Mouse (Mus musculus): ENCODE results near the gene Abcb6. TPM values are rescaled to one million over a fixed set of nuclear protein-coding genes. Genes with fewer than 3 reads are reported as not detected.

Abcb6 gene
- polyA plus RNA-seq (2015; fragmentation: Nextera tagmentation; extraction: Ambion mirVana) = 34.4 and 36.8 TPM in 2 replicates

- no peak for TF ChIP-seq CTCF (IDR thresholded peaks at IDR 0.05; ENCODE audit: low read depth)
- under 1% methylated on average over 31 of the region's 31 CpGs for WGBS
- DNase-seq (ENCODE audit: low spot score) = peak; percentile 97
- H3K27me3 ChIP-seq (ENCODE audit: insufficient read depth, low read length) = no peaks in the 10 kb centered on the region
- no peaks in the 10 kb centered on the region for H3K9me3 ChIP-seq (replicated peaks; ENCODE audit: low read length)
- H3K9ac ChIP-seq (ENCODE audit: low read depth, low read length) = peak within 1 kb of the TSS; percentile 66
- H3K4me1 ChIP-seq (replicated peaks; ENCODE audit: insufficient read depth, low read length) = peaks cover 6% of the 10 kb centered on the region
- peak within 1 kb of the TSS; percentile 53 for H3K4me3 ChIP-seq (replicated peaks; ENCODE audit: low read depth, low read length)
- H3K27ac ChIP-seq = peak within 1 kb of the TSS; percentile 31
- peak within 1 kb of the TSS; percentile 96 for H3K4me2 ChIP-seq (ENCODE audit: low read length)
- peaks cover 32% of the 10 kb centered on the region for H3K36me3 ChIP-seq (ENCODE audit: insufficient read depth, low read length)
- ATAC-seq (replicated peaks; ENCODE audit: low FRiP score, low read depth) = peak; percentile 89
Measured at GRCm38 (mm10) chr1:75180105-75180590, at the start of gene Abcb6. Gene Abcb6, minus strand, starts transcription at chr1:75180392.

DNA sequence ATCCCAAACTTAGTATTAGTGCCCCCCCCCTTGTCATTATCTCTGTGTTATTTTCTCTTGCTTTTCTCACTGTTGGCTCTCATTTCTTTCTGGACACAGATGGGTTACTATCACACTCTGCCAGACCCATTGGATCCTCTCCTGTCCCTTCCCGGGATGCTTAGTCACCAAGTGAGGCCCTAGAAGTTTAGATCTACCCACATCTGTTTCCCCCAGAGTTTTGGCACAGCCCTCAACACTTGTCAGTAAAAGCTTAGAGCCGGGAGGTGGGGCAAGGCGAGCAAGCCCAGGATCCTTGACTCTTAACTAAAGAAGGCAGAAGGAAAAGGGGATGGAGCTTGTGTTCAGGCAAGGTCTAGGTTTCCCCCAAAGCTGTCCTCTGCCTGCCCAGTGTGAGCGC lies 49.0 kb upstream of the Abcb6 start:
- Histone ChIP-seq H3K27me3 (ENCODE audit: insufficient read depth, low read length) (no peaks in the 10 kb centered on the region), H3K4me2 (ENCODE audit: low read length) (no peak overlapping the region), H3K4me1 (replicated peaks; ENCODE audit: insufficient read depth, low read length) (no peaks in the 10 kb centered on the region), H3K4me3 (replicated peaks; ENCODE audit: low read depth, low read length) (no peak overlapping the region), H3K9ac (ENCODE audit: low read depth, low read length) (no peak overlapping the region), H3K9me3 (replicated peaks; ENCODE audit: low read length) (no peaks in the 10 kb centered on the region), H3K36me3 (ENCODE audit: insufficient read depth, low read length) (no peaks in the 10 kb centered on the region), H3K27ac (no peak overlapping the region)
- ATAC-seq (replicated peaks; ENCODE audit: low FRiP score, low read depth) (no peak), DNase-seq (ENCODE audit: low spot score) (no peak)
- whole genome bisulfite sequencing = 61% methylated on average over 4 of the region's 4 CpGs
- no peak for TF ChIP-seq CTCF (IDR thresholded peaks at IDR 0.05; ENCODE audit: low read depth)

DNA sequence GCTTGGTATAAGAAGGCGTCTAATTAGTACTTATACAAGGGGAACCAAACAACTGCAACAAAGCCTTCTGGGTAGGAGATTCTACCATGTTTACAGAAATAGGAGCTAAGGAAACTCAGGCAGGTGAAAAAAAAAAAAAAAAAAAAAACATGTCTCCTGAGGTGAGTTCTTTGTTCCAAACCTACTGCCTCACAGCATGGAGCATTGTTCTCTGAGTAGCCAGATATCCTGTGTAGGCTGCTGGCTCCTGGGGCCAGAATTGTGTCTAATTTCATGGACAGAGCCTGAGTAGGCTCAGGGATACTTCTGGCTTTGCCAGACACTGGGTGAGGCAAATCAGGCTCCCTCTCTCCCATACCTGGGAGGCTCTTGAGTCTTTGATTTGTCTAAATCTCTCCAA lies 47.5 kb upstream of the Abcb6 start:
- H3K9ac ChIP-seq (ENCODE audit: low read depth, low read length) = no peak overlapping the region
- no peaks in the 10 kb centered on the region for H3K36me3 ChIP-seq (ENCODE audit: insufficient read depth, low read length)
- H3K4me3 ChIP-seq (replicated peaks; ENCODE audit: low read depth, low read length) = no peak overlapping the region
- ATAC-seq (replicated peaks; ENCODE audit: low FRiP score, low read depth) (no peak), DNase-seq (ENCODE audit: low spot score) (no peak)
- H3K4me1 ChIP-seq (replicated peaks; ENCODE audit: insufficient read depth, low read length) = no peaks in the 10 kb centered on the region
- no peak overlapping the region for H3K27ac ChIP-seq
- no peak for TF ChIP-seq CTCF (IDR thresholded peaks at IDR 0.05; ENCODE audit: low read depth)
- 76% methylated on average over 1 of the region's 1 CpGs for WGBS
- H3K4me2 ChIP-seq (ENCODE audit: low read length) = no peak overlapping the region
- H3K27me3 ChIP-seq (ENCODE audit: insufficient read depth, low read length) = no peaks in the 10 kb centered on the region
- no peaks in the 10 kb centered on the region for H3K9me3 ChIP-seq (replicated peaks; ENCODE audit: low read length)

- Histone ChIP-seq H3K27ac (no peak overlapping the region), H3K27me3 (ENCODE audit: insufficient read depth, low read length) (no peaks in the 10 kb centered on the region), H3K9me3 (replicated peaks; ENCODE audit: low read length) (no peaks in the 10 kb centered on the region), H3K9ac (ENCODE audit: low read depth, low read length) (no peak overlapping the region), H3K36me3 (ENCODE audit: insufficient read depth, low read length) (no peaks in the 10 kb centered on the region), H3K4me3 (replicated peaks; ENCODE audit: low read depth, low read length) (no peak overlapping the region), H3K4me1 (replicated peaks; ENCODE audit: insufficient read depth, low read length) (no peaks in the 10 kb centered on the region), H3K4me2 (ENCODE audit: low read length) (no peak overlapping the region)
- DNase-seq (ENCODE audit: low spot score) = no peak
- WGBS = 41% methylated on average over 2 of the region's 2 CpGs
- ATAC-seq (replicated peaks; ENCODE audit: low FRiP score, low read depth) = no peak
- TF ChIP-seq CTCF (IDR thresholded peaks at IDR 0.05; ENCODE audit: low read depth) = no peak
Measured at GRCm38 (mm10) chr1:75226138-75226537, 45.9 kb upstream of the Abcb6 start.

DNA sequence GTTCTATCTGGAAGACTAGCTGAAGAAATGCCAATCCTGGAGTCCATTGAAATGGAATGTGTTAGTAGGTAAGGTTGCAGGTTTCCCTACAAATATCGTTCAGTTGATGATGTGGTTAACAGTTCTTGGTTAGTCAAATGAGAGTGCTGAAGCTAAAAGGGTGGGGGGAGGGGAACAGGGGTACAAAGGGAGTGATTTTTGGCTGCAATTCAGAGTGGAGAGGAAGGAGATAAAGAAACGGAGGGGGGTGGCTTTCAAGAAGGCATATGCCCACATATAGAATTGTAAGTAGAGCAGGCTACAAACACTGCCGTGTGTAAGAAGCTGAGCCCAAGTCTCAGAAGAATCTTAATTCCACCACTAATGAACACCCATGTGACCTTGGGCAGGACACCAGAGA lies 45.3 kb upstream of the Abcb6 start:
- no peak overlapping the region for H3K9ac ChIP-seq (ENCODE audit: low read depth, low read length)
- no peak overlapping the region for H3K27ac ChIP-seq
- no peaks in the 10 kb centered on the region for H3K4me1 ChIP-seq (replicated peaks; ENCODE audit: insufficient read depth, low read length)
- 62% methylated on average over 3 of the region's 3 CpGs for WGBS
- no peaks in the 10 kb centered on the region for H3K9me3 ChIP-seq (replicated peaks; ENCODE audit: low read length)
- H3K4me2 ChIP-seq (ENCODE audit: low read length) = no peak overlapping the region
- no peak for ATAC-seq (replicated peaks; ENCODE audit: low FRiP score, low read depth)
- H3K27me3 ChIP-seq (ENCODE audit: insufficient read depth, low read length) = no peaks in the 10 kb centered on the region
- DNase-seq (ENCODE audit: low spot score) = no peak
- no peak for TF ChIP-seq CTCF (IDR thresholded peaks at IDR 0.05; ENCODE audit: low read depth)
- no peak overlapping the region for H3K4me3 ChIP-seq (replicated peaks; ENCODE audit: low read depth, low read length)
- no peaks in the 10 kb centered on the region for H3K36me3 ChIP-seq (ENCODE audit: insufficient read depth, low read length)

DNA sequence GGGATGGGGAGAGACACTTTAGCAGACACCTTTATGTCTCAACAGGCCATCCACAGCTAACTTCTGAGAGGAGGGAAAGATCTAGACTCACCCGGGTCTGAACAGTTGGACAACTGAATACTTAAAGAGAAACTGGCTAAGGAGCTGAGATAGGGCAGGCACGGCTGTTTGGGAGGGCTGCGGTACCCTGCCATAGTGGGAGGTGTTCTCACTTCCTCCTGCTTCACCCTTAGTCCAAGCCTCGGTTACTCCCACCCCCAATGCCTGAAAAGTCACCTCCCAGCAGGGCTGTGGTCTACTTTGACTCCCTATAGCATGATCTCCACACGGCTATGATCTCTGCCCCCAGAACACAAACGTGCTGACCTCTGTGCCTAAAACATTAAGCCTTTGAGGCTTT lies 43.3 kb upstream of the Abcb6 start:
- Histone ChIP-seq H3K9ac (ENCODE audit: low read depth, low read length) (no peak overlapping the region), H3K36me3 (ENCODE audit: insufficient read depth, low read length) (no peaks in the 10 kb centered on the region), H3K4me3 (replicated peaks; ENCODE audit: low read depth, low read length) (no peak overlapping the region), H3K4me1 (replicated peaks; ENCODE audit: insufficient read depth, low read length) (peaks cover 9% of the 10 kb centered on the region; the same call in 1 of the 2 replicates), H3K9me3 (replicated peaks; ENCODE audit: low read length) (no peaks in the 10 kb centered on the region), H3K27me3 (ENCODE audit: insufficient read depth, low read length) (peaks cover 8% of the 10 kb centered on the region; the same call in 1 of the 2 replicates), H3K27ac (no peak overlapping the region), H3K4me2 (ENCODE audit: low read length) (no peak overlapping the region)
- no peak for DNase-seq (ENCODE audit: low spot score)
- no peak for ATAC-seq (replicated peaks; ENCODE audit: low FRiP score, low read depth)
- TF ChIP-seq CTCF (IDR thresholded peaks at IDR 0.05; ENCODE audit: low read depth) = no peak
- 53% methylated on average over 6 of the region's 6 CpGs for WGBS

GRCm38 (mm10) chr1:75222926-75223325 lies 42.7 kb upstream of the Abcb6 start:
- WGBS = 77% methylated on average over 6 of the region's 6 CpGs
- no peak for ATAC-seq (replicated peaks; ENCODE audit: low FRiP score, low read depth)
- H3K4me3 ChIP-seq (replicated peaks; ENCODE audit: low read depth, low read length) = no peak overlapping the region
- H3K36me3 ChIP-seq (ENCODE audit: insufficient read depth, low read length) = no peaks in the 10 kb centered on the region
- no peak overlapping the region for H3K9ac ChIP-seq (ENCODE audit: low read depth, low read length)
- H3K9me3 ChIP-seq (replicated peaks; ENCODE audit: low read length) = no peaks in the 10 kb centered on the region
- H3K27ac ChIP-seq = no peak overlapping the region
- peaks cover 10% of the 10 kb centered on the region; the same call in 1 of the 2 replicates for H3K27me3 ChIP-seq (ENCODE audit: insufficient read depth, low read length)
- no peak for DNase-seq (ENCODE audit: low spot score)
- TF ChIP-seq CTCF (IDR thresholded peaks at IDR 0.05; ENCODE audit: low read depth) = no peak
- peaks cover 10% of the 10 kb centered on the region; the same call in 1 of the 2 replicates for H3K4me1 ChIP-seq (replicated peaks; ENCODE audit: insufficient read depth, low read length)
- H3K4me2 ChIP-seq (ENCODE audit: low read length) = no peak overlapping the region
